Mouse (Mus musculus): ENCODE results near the gene Pi4kb.
"Not testable (repeated sequence)": the region's sequence is repeated elsewhere in the genome, so short reads cannot be mapped to it uniquely, and the experiment has no call there.

Pi4kb gene

GRCm38 (mm10) chr3:94974528-94975422 is at the start of gene Pi4kb:
Gene Pi4kb, plus strand, starts transcription at chr3:94974731.
- peak; percentile 66 to 72 for DNase-seq (ENCODE audit: low spot score in 2 of 2)

DNA sequence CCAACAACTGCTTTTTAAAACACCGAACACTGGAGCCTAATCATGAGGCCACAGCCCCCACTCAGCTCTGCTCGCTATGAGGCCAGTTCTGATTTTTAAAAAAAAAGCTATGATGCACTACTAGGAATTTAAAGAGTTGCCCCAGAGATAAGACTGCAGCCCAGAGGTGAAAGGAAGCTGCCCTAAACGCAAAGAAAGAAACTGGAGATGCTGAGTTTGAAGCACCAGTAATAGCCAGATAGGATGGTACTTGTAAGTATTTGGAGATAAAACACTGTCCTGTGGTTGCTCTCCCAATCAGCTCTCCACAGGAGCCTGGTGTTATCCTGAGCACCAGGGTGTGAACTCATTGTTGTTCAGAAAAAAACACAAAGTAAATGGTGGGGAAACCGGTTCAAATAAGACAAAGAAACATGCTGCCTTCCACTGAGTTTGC is 48.2 kb upstream of the Pi4kb start:
- not testable (repeated sequence) for DNase-seq (ENCODE audit: low spot score in 2 of 2)

GRCm38 (mm10) chr3:94928979-94929378 is 45.6 kb upstream of the Pi4kb start:
- DNase-seq (ENCODE audit: low spot score in 2 of 2): not testable (repeated sequence)

GRCm38 (mm10) chr3:94930386-94931266 is 43.9 kb upstream of the Pi4kb start:
- not testable (repeated sequence) for DNase-seq (ENCODE audit: low spot score in 2 of 2)

DNA sequence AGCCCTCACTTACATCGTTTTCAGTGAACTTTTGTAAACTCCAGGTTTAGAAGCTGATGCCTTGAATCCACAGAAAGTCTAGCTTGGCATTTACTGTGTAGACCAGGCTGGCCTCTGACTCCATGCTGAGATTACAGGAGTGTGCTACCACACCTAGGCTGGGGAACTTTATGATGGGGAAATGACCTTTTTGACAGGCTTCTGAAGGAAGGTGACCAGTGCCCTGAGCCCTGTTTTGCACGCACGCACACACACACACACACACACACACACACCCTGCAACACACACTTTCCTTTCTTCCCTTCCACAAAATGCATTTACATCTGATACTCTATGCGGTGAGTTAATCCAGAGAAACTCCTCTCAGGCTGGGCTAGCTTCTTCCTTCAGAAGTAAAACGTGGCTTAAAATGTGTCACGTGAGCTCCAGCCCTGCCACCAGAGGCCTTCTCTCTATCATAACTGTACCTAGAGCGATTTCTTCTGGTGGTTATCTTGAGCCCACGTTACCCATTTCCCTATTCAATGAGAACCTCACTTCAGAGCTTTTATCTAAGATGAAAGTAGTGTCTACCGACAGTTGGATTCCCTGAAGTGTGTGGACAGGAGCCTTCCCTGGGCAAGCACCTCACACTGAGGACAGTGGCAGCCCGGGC is 43.0 kb upstream of the Pi4kb start:
- not testable (repeated sequence) for DNase-seq (ENCODE audit: low spot score in 2 of 2)

GRCm38 (mm10) chr3:94932279-94932678 is 42.3 kb upstream of the Pi4kb start:
- DNase-seq (ENCODE audit: low spot score in 2 of 2): not testable (repeated sequence)

DNA sequence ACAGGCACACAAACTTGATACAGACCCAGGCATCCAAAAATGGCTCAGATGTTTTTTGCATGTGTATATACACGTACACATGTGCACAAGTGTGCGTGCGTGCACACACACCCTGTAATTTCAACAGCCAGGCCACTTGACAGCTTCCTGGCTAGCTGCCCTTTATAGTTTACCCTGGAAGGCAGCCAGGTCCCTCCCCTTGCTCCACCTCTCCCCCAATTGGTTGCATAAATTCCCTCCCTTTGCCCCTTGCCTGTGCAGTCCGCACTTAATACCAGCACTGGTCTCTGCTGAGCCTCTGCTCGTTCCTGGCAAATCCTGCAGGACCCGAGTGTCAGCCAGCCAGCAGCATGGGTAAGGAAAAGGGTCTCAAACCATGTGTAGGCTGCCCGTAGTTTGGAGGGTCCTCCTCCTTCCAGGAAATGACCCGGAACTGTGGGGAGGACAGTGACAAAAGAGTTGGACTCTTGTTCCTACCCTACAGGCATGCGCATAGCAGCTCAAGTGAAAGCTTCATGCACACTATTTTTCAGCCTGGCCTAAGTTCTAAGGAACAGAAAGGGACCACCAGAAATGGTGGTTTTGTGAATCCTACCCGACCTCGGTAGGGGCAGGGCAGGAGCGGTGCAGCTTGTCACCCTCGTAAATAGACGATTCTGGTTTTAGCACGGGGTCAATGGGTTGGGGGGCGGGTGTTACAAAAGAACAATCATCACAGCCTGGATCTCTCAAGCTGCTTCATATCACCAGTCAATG is 41.5 kb upstream of the Pi4kb start, which contains the start of gene Selenbp1:
Gene Selenbp1, plus strand, starts transcription at position 248 of the 756 bp plus-strand sequence.
- DNase-seq (ENCODE audit: low spot score in 2 of 2): peak; percentile 22 to 30

DNA sequence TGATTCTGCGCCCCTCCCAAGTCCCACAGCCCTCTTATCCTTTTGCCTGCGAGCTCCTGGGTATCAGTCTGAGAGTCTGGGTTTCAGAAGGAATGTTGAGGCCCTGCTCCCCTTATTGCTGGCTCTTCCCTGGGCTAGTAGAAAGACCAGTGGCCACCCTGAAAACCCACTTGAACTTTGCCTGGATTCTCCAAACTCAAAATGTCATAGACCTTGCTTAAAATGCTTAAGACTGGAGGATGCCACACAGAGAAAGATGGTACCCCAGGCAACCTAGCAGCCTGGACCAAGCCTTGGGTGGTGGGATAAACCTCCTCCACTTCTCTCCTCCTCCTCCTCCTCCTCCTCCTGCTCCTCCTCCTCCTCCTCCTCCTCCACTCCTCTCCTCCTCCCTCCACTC is 40.9 kb upstream of the Pi4kb start:
- DNase-seq (ENCODE audit: low spot score in 2 of 2): not testable (repeated sequence)

- not testable (repeated sequence) for DNase-seq (ENCODE audit: low spot score in 2 of 2)
Observed at GRCm38 (mm10) chr3:94934564-94934963, 40.0 kb upstream of the Pi4kb start.

DNA sequence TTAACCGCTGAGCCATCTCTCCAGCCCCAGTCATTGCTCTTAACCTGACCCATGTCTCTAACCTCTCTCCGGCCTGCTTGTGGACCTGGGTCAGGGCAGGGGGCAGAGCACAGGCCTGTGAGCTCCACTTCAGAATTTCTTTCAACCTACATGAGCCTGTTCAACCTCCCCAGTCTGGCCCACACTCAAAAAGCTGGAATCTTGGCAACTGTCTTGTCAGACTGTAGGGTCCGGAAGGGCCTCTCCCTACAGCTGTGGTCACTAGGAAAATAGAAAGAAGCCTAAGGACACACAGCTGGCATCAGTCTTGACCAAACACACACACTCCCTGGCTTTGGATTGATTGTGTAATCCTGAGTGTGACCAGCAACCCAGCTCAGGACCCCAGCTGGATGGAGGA is 39.2 kb upstream of the Pi4kb start:
- not testable (repeated sequence) for DNase-seq (ENCODE audit: low spot score in 2 of 2)

- not testable (repeated sequence) for DNase-seq (ENCODE audit: low spot score in 2 of 2)
Observed at GRCm38 (mm10) chr3:94936147-94936546, 38.4 kb upstream of the Pi4kb start.

GRCm38 (mm10) chr3:94937194-94937593 is 37.3 kb upstream of the Pi4kb start:
- DNase-seq (ENCODE audit: low spot score in 2 of 2): not testable (repeated sequence)

- DNase-seq (ENCODE audit: low spot score in 2 of 2): not testable (repeated sequence)
Observed at GRCm38 (mm10) chr3:94940033-94940432, 34.5 kb upstream of the Pi4kb start.

- not testable (repeated sequence) for DNase-seq (ENCODE audit: low spot score in 2 of 2)
Observed at GRCm38 (mm10) chr3:94942211-94942967, 32.1 kb upstream of the Pi4kb start.

GRCm38 (mm10) chr3:94943706-94944105 is 30.8 kb upstream of the Pi4kb start:
- not testable (repeated sequence) for DNase-seq (ENCODE audit: low spot score in 2 of 2)

- no peak for DNase-seq (ENCODE audit: low spot score in 2 of 2)
Observed at GRCm38 (mm10) chr3:94948066-94948614, 26.4 kb upstream of the Pi4kb start.

GRCm38 (mm10) chr3:94949645-94950044 is 24.9 kb upstream of the Pi4kb start:
- DNase-seq (ENCODE audit: low spot score in 2 of 2): no peak

GRCm38 (mm10) chr3:94952806-94953205 is 21.7 kb upstream of the Pi4kb start:
- DNase-seq (ENCODE audit: low spot score in 2 of 2): no peak

GRCm38 (mm10) chr3:94953384-94953763 is 21.2 kb upstream of the Pi4kb start:
- DNase-seq (ENCODE audit: low spot score in 2 of 2): no peak

All from frontal cortex, postnatal 25 days (tissue).